Mouse (Mus musculus) ES-Bruce4 (cell line): ENCODE results near the gene Fstl3. TPM values are rescaled to one million over a fixed set of nuclear protein-coding genes. Genes with fewer than 3 reads are reported as not detected.

ENCODE experiments used
- H3K27ac ChIP-seq: 2 replicates; pipeline ENCODE4 v1.5.1; 2012; ENCODE audit warnings: low read length, inconsistent platforms; ENCODE audit not compliant: insufficient read depth
- H3K27me3 ChIP-seq: 2 replicates; pipeline ENCODE4 v1.6.1; 2012; ENCODE audit warnings: mild to moderate bottlenecking, low read length, inconsistent platforms; ENCODE audit not compliant: control insufficient read depth, poor library complexity, insufficient read depth, severe bottlenecking
- H3K36me3 ChIP-seq: 2 replicates; pipeline ENCODE4 v1.6.1; 2012; ENCODE audit warnings: inconsistent platforms, mild to moderate bottlenecking, low read length, moderate library complexity; ENCODE audit not compliant: control insufficient read depth, poor library complexity, insufficient read depth, severe bottlenecking
- H3K4me1 ChIP-seq: one replicate; pipeline ENCODE4 v1.8.1; 2011; ENCODE audit warnings: low read length; ENCODE audit not compliant: control insufficient read depth, insufficient read depth
- H3K4me3 ChIP-seq: 2 replicates; pipeline ENCODE4 v1.5.1; 2011; ENCODE audit warnings: low read depth, mild to moderate bottlenecking, low read length
- H3K9ac ChIP-seq: 2 replicates; pipeline ENCODE4 v1.6.1; 2012; ENCODE audit warnings: low read depth, mild to moderate bottlenecking, inconsistent platforms; ENCODE audit not compliant: poor library complexity, severe bottlenecking
- H3K9me3 ChIP-seq: replicated peaks from 2 replicates; pipeline ENCODE4 v1.6.1; 2012; ENCODE audit warnings: mild to moderate bottlenecking, low read length, inconsistent platforms; ENCODE audit not compliant: control insufficient read depth, poor library complexity, insufficient read depth, severe bottlenecking
- CTCF ChIP-seq: IDR thresholded peaks from one replicate; pipeline ENCODE4 v1.8.1; 2011; ENCODE audit warnings: low read depth, low read length
- EP300 ChIP-seq: IDR thresholded peaks from 2 replicates; pipeline ENCODE4 v1.6.1; 2011; ENCODE audit warnings: low read depth, low read length; ENCODE audit not compliant: insufficient read depth
- POLR2A ChIP-seq: IDR thresholded peaks from one replicate; pipeline ENCODE4 v1.8.1; 2011; ENCODE audit warnings: low read length; ENCODE audit not compliant: insufficient read depth
- polyA plus RNA-seq: library from polyadenylated mRNA; stranded (reverse); fragments of >200 nt; gene quantifications from 2 replicates; pipeline ENCODE4 v1.2.4, GENCODE M21; 2011; ENCODE audit warnings: low read depth; ENCODE audit not compliant: missing spikeins, insufficient read depth, insufficient read length

The Fstl3 gene
- polyA plus RNA-seq, 1 experiment, result 7.7 TPM

DNA sequence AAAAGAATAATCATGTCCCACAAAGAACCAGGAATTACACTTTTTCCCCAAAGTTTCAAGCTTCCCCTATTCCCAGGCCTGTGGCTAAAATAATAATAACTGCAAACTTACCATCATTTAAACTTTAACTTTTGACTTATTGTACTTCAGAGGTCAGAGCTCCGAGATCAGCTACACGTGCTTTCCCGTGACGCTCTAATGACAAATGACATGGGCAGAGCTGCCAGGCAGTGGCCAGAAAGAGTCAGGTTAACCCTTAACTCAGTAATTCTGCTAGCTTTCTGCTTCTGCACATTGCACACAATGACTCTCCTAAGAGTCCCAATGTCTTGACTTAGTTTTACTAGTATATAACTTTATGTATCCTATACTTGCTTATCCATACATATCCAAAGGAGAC is 7.7 kb upstream of the Fstl3 start:
- no peak for TF ChIP-seq EP300
- no peak for TF ChIP-seq CTCF
- TF ChIP-seq POLR2A, result no peak
- H3K36me3 ChIP-seq, result no peaks in the 10 kb centered on the region

DNA sequence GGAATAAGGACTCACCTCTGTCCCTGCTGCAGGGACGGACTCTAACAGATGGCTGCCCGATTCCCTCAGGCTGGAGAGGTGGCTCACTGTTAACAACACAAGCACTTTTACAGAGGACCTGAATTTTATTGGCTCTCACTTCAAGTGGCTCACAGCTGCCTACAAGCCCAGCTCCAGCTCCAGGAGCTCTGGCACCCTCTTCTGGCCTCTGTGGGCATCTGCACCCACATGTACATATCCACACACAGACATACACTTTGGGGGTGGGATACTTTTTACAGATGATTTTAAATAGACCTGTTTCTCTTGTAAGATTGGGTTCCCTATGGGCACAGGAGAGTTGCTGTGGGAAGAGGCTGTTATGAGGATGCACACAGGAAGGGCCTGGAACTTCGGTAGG is 4.8 kb upstream of the Fstl3 start:
- Histone ChIP-seq H3K36me3 (no peaks in the 10 kb centered on the region), H3K27me3 (no peaks in the 10 kb centered on the region), H3K9me3 (no peaks in the 10 kb centered on the region), H3K4me1 (no peaks in the 10 kb centered on the region), H3K9ac (no peak overlapping the region), H3K4me3 (no peak overlapping the region), H3K27ac (no peak overlapping the region)
- peak; percentile 50 for TF ChIP-seq CTCF
- TF ChIP-seq POLR2A, result no peak

More for the DNA sequence above, 7.7 kb upstream of the Fstl3 start:
- Histone ChIP-seq H3K27ac (no peak overlapping the region), H3K4me1 (peaks cover 3% of the 10 kb centered on the region), H3K9ac (no peak overlapping the region), H3K4me3 (no peak overlapping the region), H3K27me3 (no peaks in the 10 kb centered on the region), H3K9me3 (no peaks in the 10 kb centered on the region)

DNA sequence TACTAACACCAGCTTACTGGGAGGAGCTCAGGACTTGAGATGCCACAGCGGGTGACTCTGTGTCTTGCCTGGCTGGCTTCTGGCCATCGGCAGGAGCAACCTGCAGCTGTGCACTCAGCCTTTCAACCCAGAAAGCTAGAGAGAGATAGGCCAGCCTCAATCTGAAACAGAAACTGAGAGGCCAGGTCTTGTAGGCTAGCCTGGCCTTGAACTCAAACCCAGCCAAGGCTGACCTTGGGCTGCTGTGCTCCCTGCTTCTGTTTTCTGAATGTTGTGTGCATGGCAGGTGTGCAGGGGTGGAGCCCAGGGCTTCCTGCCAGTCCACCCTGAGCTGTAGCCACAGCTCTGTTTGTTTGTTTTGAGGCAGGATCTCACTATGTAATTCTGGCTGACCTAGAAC is 3.9 kb upstream of the Fstl3 start:
- Histone ChIP-seq H3K9me3 (no peaks in the 10 kb centered on the region), H3K4me1 (no peaks in the 10 kb centered on the region), H3K4me3 (no peak overlapping the region), H3K9ac (no peak overlapping the region), H3K27me3 (no peaks in the 10 kb centered on the region), H3K27ac (no peak overlapping the region), H3K36me3 (no peaks in the 10 kb centered on the region)
- TF ChIP-seq CTCF (no peak), POLR2A (no peak), EP300 (no peak)

DNA sequence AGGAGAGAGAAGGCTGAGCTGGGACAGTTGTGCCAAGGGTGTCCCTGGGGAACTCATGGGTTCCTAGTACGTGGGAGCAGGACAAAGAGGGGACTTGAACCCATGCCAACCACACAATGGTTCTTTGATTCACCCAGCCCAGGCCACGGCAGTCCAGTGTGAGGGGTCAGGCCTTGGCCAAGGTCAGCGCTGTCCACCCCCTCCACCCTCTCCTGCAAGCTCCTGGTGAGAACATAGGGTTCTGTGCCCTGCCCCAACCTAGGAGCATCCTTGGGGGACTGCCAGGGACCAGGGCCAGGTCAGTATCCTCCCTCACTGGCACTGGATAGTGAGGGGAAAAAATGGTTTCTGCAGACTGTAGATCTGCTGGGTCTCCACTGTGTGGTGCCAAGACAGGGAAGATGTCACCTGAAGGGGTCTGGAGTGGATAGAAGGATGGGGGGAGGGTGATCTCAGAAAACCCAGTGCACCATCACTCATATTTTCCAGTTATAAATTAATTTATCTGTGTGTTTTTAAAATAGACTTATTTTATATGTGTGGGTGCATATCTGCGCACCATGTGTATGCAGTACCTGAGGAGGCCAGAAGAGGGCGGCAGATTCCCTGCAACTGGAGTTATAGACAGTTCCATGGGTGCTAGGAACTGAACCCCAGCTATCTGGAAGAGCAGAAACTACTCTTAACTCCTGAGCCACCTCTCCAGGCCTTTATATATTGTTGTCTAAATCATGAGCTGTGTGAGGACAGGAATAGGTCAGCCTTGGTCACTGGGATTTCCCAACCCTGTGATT is 2.4 kb upstream of the Fstl3 start:
- H3K9ac ChIP-seq, result no peak overlapping the region
- no peaks in the 10 kb centered on the region for H3K36me3 ChIP-seq
- TF ChIP-seq EP300 (no peak), POLR2A (no peak), CTCF (peak; percentile 48)
- H3K27ac ChIP-seq, result no peak overlapping the region
- H3K4me3 ChIP-seq, result no peak overlapping the region
- no peaks in the 10 kb centered on the region for H3K27me3 ChIP-seq
- H3K4me1 ChIP-seq, result no peaks in the 10 kb centered on the region
- no peaks in the 10 kb centered on the region for H3K9me3 ChIP-seq

DNA sequence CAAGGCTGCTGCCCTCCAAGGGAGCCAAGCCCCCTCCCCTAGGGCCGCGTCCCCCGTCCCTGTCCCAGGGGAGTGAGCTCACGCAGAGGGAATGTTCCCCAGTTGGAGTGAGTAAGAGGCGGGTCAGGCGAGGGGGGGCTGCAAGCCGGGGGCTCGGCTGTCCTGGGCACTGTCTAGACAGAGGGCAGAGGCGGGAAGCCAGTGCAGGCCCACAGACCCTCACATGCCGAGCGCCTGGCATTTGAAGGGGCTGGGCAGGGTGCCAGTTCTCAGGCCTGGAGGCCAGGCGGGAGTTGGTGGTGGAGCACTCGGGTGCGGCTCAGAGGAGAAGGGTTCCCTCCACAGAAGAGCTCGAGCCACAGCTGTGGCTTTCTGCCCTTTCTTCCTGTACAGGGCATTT is 934 bp downstream of the Fstl3 start:
- TF ChIP-seq POLR2A, result no peak
- TF ChIP-seq CTCF, result no peak
- no peak for TF ChIP-seq EP300
- peak overlapping the region; percentile 10; the same call in 1 of the 2 replicates for H3K9ac ChIP-seq
- H3K36me3 ChIP-seq, result no peaks in the 10 kb centered on the region
- H3K9me3 ChIP-seq, result no peaks in the 10 kb centered on the region
- H3K4me1 ChIP-seq, result no peaks in the 10 kb centered on the region
- H3K27me3 ChIP-seq, result no peaks in the 10 kb centered on the region
- no peak overlapping the region for H3K4me3 ChIP-seq
- no peak overlapping the region for H3K27ac ChIP-seq

DNA sequence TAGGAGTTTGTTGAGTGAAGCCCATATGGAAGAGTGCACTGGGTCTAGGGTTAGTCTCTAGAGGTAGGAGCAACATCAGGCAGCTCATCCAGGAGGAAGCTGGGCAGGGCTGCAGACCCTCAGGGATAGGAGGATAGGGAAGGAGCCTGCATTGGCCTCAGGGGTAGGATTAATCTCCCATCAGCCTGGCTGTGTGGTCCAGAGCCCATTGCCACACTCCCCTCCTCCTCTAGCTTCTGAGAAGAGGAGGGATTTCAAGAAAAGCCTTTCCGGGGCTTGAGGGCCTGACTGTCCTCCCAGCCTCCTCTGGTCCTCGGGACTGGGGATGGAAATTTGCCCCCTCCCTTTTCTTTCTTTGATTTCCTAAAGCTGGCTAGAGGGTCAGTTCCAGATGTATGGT is 2.1 kb downstream of the Fstl3 start:
- H3K4me1 ChIP-seq, result no peaks in the 10 kb centered on the region
- no peak overlapping the region for H3K4me3 ChIP-seq
- TF ChIP-seq POLR2A (no peak), CTCF (no peak), EP300 (no peak)
- H3K9me3 ChIP-seq, result no peaks in the 10 kb centered on the region
- no peaks in the 10 kb centered on the region for H3K36me3 ChIP-seq
- H3K27ac ChIP-seq, result no peak overlapping the region
- H3K9ac ChIP-seq, result no peak overlapping the region
- H3K27me3 ChIP-seq, result no peaks in the 10 kb centered on the region
